Mouse (Mus musculus) testis, adult 2 months (tissue): ENCODE results near the gene Ppp2r5e. TPM values are rescaled to one million over a fixed set of nuclear protein-coding genes. Genes with fewer than 3 reads are reported as not detected.

Experiments
- H3K27ac ChIP-seq: fragments of 200-500 bp; 2 replicates; pipeline ENCODE4 v1.5.1; 2012; ENCODE audit warnings: low read depth, low read length; ENCODE audit not compliant: control insufficient read depth, insufficient read depth
- H3K27me3 ChIP-seq: fragments of 200-500 bp; 2 replicates; pipeline ENCODE4 v1.6.1; 2012; ENCODE audit warnings: mild to moderate bottlenecking, low read length, moderate library complexity; ENCODE audit not compliant: control insufficient read depth, insufficient read depth
- H3K36me3 ChIP-seq: fragments of 200-500 bp; 2 replicates; pipeline ENCODE4 v1.6.1; 2012; ENCODE audit warnings: mild to moderate bottlenecking, low read length; ENCODE audit not compliant: control insufficient read depth, insufficient read depth
- H3K4me1 ChIP-seq: fragments of 200-500 bp; 2 replicates; pipeline ENCODE4 v1.6.1; 2012; ENCODE audit warnings: low read length; ENCODE audit not compliant: control insufficient read depth, insufficient read depth
- H3K4me3 ChIP-seq: fragments of 200-500 bp; 2 replicates; pipeline ENCODE4 v1.5.1; 2012; ENCODE audit warnings: low read depth, mild to moderate bottlenecking, low read length, moderate library complexity, mixed read lengths; ENCODE audit not compliant: control insufficient read depth
- CTCF ChIP-seq: fragments of 200-500 bp; IDR thresholded peaks from 2 replicates; pipeline ENCODE4 v1.5.1; 2012; ENCODE audit warnings: low read depth, mild to moderate bottlenecking, inconsistent platforms, low read length, moderate library complexity; ENCODE audit not compliant: control insufficient read depth, insufficient read depth, insufficient replicate concordance
- POLR2A ChIP-seq: fragments of 200-500 bp; IDR thresholded peaks from 2 replicates; pipeline ENCODE4 v1.6.1; 2012; ENCODE audit warnings: low read depth, mild to moderate bottlenecking, inconsistent platforms, low read length, moderate library complexity; ENCODE audit not compliant: control insufficient read depth
- polyA plus RNA-seq: library from polyadenylated mRNA; depleted of rRNA; stranded (reverse); fragments of >200 nt; gene quantifications from 2 replicates; pipeline ENCODE4 v1.2.3, GENCODE M21; 2012

Ppp2r5e gene
- polyA plus RNA-seq, 1 experiment, result 93.9 TPM

DNA sequence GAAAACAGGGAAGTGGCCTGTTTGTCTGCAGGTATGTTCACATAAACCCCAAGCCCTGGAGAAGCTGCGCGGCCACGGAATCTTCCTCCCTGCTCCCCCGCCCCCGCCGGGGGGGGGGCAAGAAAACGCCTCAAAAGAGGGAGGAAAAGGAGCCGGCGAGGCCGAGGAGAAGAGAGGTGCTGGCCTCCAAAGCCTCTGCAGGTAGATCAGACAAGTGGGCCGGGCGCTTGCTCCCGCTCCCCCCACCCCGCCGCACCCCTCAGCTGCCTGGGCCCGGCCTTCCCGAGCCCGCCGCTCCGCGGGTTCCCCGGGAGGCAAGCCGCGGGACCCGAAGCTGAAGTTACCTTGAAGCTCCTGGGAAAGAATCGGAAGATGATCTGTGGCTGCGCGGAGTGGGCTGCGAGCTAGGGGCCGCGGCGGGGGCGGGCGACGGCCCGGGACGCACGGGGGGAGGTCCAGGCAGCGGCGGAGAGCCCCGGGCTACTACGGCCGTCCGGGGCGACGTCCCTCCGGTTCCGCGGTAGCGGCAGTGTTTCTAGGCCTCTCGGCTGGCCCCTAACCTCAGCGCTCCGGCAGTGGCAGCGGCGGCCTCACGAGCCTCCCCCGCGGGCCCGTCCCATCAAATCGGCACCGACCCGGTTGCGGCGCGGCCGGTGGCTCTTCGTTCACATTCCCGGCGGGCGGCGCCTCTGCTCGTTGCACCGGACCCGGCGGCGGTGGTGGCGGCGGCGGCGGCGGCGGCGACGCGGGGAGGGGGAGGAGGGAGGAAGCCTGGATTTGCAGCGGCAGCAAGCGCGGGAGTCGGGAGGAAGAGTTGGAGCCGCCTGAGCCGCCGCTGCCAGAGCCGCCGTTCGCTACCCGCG lies 523 bp downstream of the Ppp2r5e start:
- H3K4me1 ChIP-seq, result peaks cover 2% of the 10 kb centered on the region; the same call in 1 of the 2 replicates
- no peak for TF ChIP-seq POLR2A
- peak overlapping the region; percentile 75 for H3K27ac ChIP-seq
- no peaks in the 10 kb centered on the region for H3K27me3 ChIP-seq
- no peaks in the 10 kb centered on the region for H3K36me3 ChIP-seq
- H3K4me3 ChIP-seq, result peak overlapping the region; percentile 86

DNA sequence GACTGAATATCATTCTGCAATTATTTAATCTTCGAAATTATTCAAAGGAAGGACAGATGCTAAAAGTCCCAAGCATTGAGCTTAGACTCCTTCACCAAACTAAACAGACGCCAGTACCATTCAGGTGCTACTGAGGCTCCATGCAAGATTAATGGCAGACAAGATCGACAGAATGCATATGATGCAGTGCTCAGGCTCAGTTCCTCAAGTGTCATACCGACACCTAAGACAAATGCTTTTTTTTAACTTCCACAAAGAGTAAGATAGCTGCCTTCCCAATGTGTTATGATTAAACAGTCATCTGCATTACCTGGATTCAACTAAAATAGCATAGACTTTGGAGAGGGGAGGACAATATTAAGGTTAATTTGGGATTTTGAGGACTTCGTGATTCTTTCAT lies 1.6 kb downstream of the Ppp2r5e start:
- no peaks in the 10 kb centered on the region for H3K27me3 ChIP-seq
- no peaks in the 10 kb centered on the region; the same call in 1 of the 2 replicates for H3K36me3 ChIP-seq
- TF ChIP-seq CTCF (no peak), POLR2A (no peak)

DNA sequence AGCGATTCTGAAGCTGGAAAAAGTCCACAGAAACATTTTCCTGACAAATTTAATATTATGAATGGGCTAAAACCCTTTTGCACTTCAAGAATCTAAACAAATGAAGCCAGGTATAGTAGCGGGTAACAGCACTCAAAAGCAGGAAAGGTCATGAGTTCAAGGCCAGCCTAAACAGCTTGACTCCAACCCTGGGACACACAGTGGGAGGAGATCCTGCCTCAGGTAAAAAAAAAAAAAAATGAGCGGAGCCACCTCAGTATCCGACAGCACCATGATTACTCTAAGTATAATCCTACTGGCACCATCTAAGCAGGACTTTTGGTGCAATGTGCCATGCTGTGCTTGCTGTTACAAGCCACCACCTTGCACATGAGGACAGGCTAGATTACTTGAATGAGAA lies 2.2 kb downstream of the Ppp2r5e start:
- Histone ChIP-seq H3K27me3 (no peaks in the 10 kb centered on the region), H3K4me1 (peaks cover 2% of the 10 kb centered on the region; the same call in 1 of the 2 replicates), H3K27ac (no peak overlapping the region), H3K4me3 (no peak overlapping the region), H3K36me3 (no peaks in the 10 kb centered on the region; the same call in 1 of the 2 replicates)
- TF ChIP-seq CTCF (no peak), POLR2A (no peak)

More for the DNA sequence above, 1.6 kb downstream of the Ppp2r5e start:
- Histone ChIP-seq H3K4me3 (no peak overlapping the region), H3K4me1 (peaks cover 2% of the 10 kb centered on the region; the same call in 1 of the 2 replicates), H3K27ac (no peak overlapping the region)

DNA sequence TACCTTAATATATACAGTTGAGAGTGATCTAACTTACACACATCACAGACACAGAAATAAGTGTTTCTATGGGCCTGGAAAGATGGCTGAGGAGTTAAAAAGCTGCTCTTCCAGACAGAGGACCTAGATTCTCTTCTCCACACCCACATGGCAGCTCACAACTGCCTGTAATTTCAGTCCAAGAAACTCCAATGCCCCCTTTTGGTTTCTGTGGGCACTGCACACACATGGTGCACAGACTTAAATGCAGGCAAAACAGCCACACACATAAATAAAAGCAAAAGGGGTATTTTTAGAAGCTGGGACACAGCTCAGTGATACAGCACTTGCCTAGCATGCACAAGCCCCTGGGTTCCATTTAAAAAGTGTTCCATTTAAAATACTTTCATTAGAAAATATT lies 8.5 kb downstream of the Ppp2r5e start:
- Histone ChIP-seq H3K27ac (no peak overlapping the region), H3K4me1 (no peaks in the 10 kb centered on the region), H3K27me3 (no peaks in the 10 kb centered on the region), H3K4me3 (no peak overlapping the region), H3K36me3 (no peaks in the 10 kb centered on the region; the same call in 1 of the 2 replicates)
- TF ChIP-seq CTCF (no peak), POLR2A (no peak)

DNA sequence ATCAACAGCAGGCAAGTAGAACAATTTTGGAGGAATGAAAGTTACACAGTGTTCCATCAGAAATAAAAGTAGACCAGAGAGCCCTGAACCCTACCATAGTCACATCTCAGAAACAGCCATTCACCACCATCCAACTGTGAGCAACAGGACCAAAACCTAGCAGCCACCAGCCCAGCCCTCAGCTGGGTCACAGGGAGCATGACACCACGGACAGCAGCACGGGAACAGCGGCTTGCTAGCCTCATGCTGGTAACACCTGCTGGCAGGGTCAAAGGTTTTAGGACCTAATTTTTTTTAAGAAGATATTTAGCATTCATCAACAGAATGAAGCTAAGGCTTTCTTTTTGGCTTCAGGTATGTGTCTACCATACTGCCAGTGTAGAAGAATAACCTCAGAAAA lies 12.3 kb downstream of the Ppp2r5e start:
- Histone ChIP-seq H3K4me3 (no peak overlapping the region), H3K36me3 (no peaks in the 10 kb centered on the region), H3K27ac (no peak overlapping the region), H3K27me3 (no peaks in the 10 kb centered on the region), H3K4me1 (no peaks in the 10 kb centered on the region)
- TF ChIP-seq POLR2A (no peak), CTCF (no peak)

DNA sequence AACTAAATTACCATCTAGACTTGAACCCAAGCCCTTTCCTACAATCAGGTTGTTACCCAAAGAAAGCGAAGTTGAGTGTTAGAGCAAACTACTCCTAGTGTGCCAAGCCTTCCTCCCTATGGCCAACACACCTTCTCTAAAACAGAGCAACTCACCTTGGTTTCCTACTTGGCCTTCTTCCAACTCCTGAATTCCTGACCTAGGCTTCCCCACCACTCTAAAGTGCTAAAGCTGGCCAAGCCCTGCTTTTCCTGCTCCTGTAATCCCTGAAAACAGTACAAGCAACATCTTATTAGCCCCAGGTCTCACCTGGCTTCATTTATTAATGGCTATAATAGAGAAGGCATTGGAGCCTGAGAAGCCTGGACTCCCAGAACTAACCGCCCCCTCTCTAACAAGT lies 17.0 kb downstream of the Ppp2r5e start:
- Histone ChIP-seq H3K27me3 (no peaks in the 10 kb centered on the region), H3K36me3 (no peaks in the 10 kb centered on the region), H3K27ac (no peak overlapping the region; the same call in 1 of the 2 replicates), H3K4me1 (no peaks in the 10 kb centered on the region), H3K4me3 (no peak overlapping the region)
- no peak for TF ChIP-seq CTCF
- no peak for TF ChIP-seq POLR2A

DNA sequence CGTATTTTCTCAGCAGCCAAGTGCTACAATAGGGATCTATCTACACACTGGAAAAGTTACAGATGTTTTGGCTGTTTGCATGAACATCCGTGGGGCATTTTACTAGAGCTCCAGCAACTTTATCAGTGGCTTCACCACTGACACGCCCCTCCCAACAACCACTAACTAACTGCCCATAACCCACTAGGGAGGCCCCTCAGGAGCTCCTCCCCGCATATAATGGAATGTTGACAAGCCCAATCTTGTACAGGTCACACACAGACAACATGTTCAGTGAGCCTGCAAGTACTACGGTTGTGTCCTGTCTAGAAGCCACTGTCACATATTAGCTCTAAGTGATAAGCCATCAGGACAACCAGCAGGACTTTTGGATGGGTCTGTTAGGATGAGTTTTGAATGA lies 18.8 kb downstream of the Ppp2r5e start:
- no peak overlapping the region for H3K27ac ChIP-seq
- no peaks in the 10 kb centered on the region for H3K27me3 ChIP-seq
- no peaks in the 10 kb centered on the region for H3K4me1 ChIP-seq
- H3K4me3 ChIP-seq, result no peak overlapping the region
- H3K36me3 ChIP-seq, result no peaks in the 10 kb centered on the region
- no peak for TF ChIP-seq POLR2A
